Mouse (Mus musculus) CH12.LX (cell line): Measurements from ENCODE around the gene Sema3f.

Source experiments
- CTCF ChIP-seq, 2 experiments: IDR thresholded peaks in 1 of 2; conservative IDR thresholded peaks in 1 of 2; 2 replicates each; pipeline ENCODE4 v1.5.1; 2011 to 2012; ENCODE audit warnings: low read depth in 2 of 2, low read length in 2 of 2, improper control_type of control experiment in 1 of 2, inconsistent platforms in 1 of 2, mild to moderate bottlenecking in 1 of 2, moderate library complexity in 1 of 2
- MAZ ChIP-seq: IDR thresholded peaks from 2 replicates; pipeline ENCODE4 v1.6.1; 2012; ENCODE audit warnings: low read depth, mild to moderate bottlenecking, inconsistent platforms, low read length, improper control_type of control experiment, moderate library complexity
- MXI1 ChIP-seq: IDR thresholded peaks from 2 replicates; pipeline ENCODE4 v1.6.1; 2011; ENCODE audit warnings: mild to moderate bottlenecking, low read depth, low read length, improper control_type of control experiment

- TF ChIP-seq MXI1 (no peak), CTCF (conservative IDR thresholded peaks at IDR 0.05 in 1 of 2, IDR thresholded peaks at IDR 0.05 in 1 of 2; ENCODE audit: low read depth in 2 of 2, low read length in 2 of 2) (no peak), MAZ (no peak)
Observed at GRCm38 (mm10) chr9:107734567-107734971, 24.3 kb upstream of the Sema3f start.
